Comparison of ENCODE assay signal across 8 mouse cellular contexts in the genomic region with DNA sequence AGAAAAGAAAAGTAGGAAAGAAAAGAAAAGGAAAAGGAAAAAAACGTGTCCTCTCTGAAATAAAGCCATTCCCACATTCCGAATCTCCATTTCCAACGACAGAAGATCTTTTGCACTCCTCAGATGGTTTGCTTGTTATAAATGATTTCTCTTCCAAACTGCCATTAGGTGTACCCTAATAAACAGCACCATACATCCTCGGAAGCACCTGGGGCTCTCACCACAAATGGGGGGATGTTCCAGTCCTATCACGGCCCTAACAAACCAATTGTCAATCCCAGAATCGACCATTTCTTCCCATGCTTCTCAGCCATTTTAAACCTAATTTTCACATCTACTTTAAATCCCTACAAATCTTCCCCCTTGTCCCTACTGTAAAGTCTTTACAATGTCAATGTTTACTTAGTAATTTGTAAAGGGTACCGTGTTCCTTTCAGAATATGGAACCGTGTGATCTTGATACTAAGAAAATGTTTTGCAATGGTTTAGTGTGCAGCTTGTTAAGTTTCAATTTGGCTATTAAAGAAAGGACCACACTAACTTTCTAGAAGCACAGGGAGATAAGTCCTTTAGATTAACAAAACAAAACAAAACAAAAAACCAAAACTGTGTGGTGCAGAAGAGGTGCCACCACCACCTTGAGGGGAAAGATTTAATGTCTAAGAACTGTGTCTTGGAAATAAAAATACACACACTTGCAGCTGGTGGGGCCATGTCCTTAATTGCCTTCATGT.
DNase-seq lines count a peak whose midpoint lies in the region; ATAC-seq and TF ChIP-seq lines count a peak whose summit lies in the region.

No protein-coding gene starts in this region.

- TF ChIP-seq CTCF in lung, adult 2 months (IDR thresholded peaks at IDR 0.05; ENCODE audit: insufficient read depth, low read length) = no peak
- no peak for TF ChIP-seq CTCF in intestine, postnatal 0 days (IDR thresholded peaks at IDR 0.05; ENCODE audit: low read depth)
- no peak for TF ChIP-seq CTCF in olfactory bulb, adult 2 months (IDR thresholded peaks at IDR 0.05; ENCODE audit: insufficient read depth, low read depth, low read length)

- H3K27me3 ChIP-seq in embryonic facial prominence, embryonic 12.5 days = no peaks in the 10 kb centered on the region
- no peaks in the 10 kb centered on the region for H3K27me3 ChIP-seq in intestine, postnatal 0 days (replicated peaks; ENCODE audit: control insufficient read depth, insufficient read depth, low read length)

- no peaks in the 10 kb centered on the region for H3K36me3 ChIP-seq in embryonic facial prominence, embryonic 12.5 days
- no peaks in the 10 kb centered on the region for H3K36me3 ChIP-seq in intestine, postnatal 0 days (ENCODE audit: control insufficient read depth, insufficient read depth)

- no peak for ATAC-seq in embryonic facial prominence, embryonic 12.5 days (ENCODE audit: insufficient number of reproducible peaks, insufficient read depth, low FRiP score, low TSS enrichment)
- ATAC-seq in intestine, postnatal 0 days = no peak

- H3K9ac ChIP-seq in embryonic facial prominence, embryonic 12.5 days = no peak overlapping the region
- H3K9ac ChIP-seq in intestine, postnatal 0 days (ENCODE audit: low read depth, low read length) = peak overlapping the region; percentile 46

- H3K9me3 ChIP-seq in embryonic facial prominence, embryonic 12.5 days = no peaks in the 10 kb centered on the region
- H3K9me3 ChIP-seq in intestine, postnatal 0 days (ENCODE audit: control insufficient read depth) = no peaks in the 10 kb centered on the region

- H3K4me2 ChIP-seq in embryonic facial prominence, embryonic 12.5 days (replicated peaks) = peak overlapping the region; percentile 50
- H3K4me2 ChIP-seq in intestine, postnatal 0 days (replicated peaks; ENCODE audit: low read depth) = peak overlapping the region; percentile 66

- TF ChIP-seq POLR2A in lung, adult 2 months (IDR thresholded peaks at IDR 0.05; ENCODE audit: borderline replicate concordance, extremely low read depth, low read depth, low read length) = no peak
- TF ChIP-seq POLR2A in olfactory bulb, adult 2 months (IDR thresholded peaks at IDR 0.05; ENCODE audit: insufficient read depth, low read depth, low read length) = no peak

- H3K4me1 ChIP-seq in lung, adult 2 months (ENCODE audit: control insufficient read depth, insufficient read depth, low read length) = peaks cover 4% of the 10 kb centered on the region
- peaks cover 9% of the 10 kb centered on the region for H3K4me1 ChIP-seq in embryonic facial prominence, embryonic 12.5 days
- no peaks in the 10 kb centered on the region for H3K4me1 ChIP-seq in intestine, postnatal 0 days (replicated peaks; ENCODE audit: control insufficient read depth, insufficient read depth, low read length)
- H3K4me1 ChIP-seq in olfactory bulb, adult 2 months (ENCODE audit: control insufficient read depth, insufficient read depth, low read length) = peaks cover 2% of the 10 kb centered on the region; the same call in 1 of the 2 replicates

- H3K27ac ChIP-seq in embryonic facial prominence, embryonic 12.5 days = peak overlapping the region; percentile 94
- H3K27ac ChIP-seq in intestine, postnatal 0 days (ENCODE audit: low read depth, low read length) = peak overlapping the region; percentile 85; the same call in 1 of the 2 replicates
- H3K27ac ChIP-seq in olfactory bulb, adult 2 months (ENCODE audit: insufficient read depth, low read depth, low read length) = peak overlapping the region; percentile 98

- intact Hi-C loops in left cerebral cortex, postnatal 25 days (cut with DNase I) = loop anchor here (1.0 kb wide), 1 partner anchor 9 kb away; no protein-coding TSS in a partner anchor

- peak overlapping the region; percentile 11 for H3K4me3 ChIP-seq in lung, adult 2 months (replicated peaks; ENCODE audit: extremely low read depth, low read depth, low read length)
- H3K4me3 ChIP-seq in embryonic facial prominence, embryonic 12.5 days = no peak overlapping the region
- H3K4me3 ChIP-seq in intestine, postnatal 0 days (ENCODE audit: low read depth, low read length) = peak overlapping the region; percentile 42
- no peak overlapping the region for H3K4me3 ChIP-seq in olfactory bulb, adult 2 months (ENCODE audit: insufficient read depth, low read depth, low read length)

- DNase-seq in lung, adult 2 months = no peak
- no peak for DNase-seq in lung, postnatal 14 days
- no peak for DNase-seq in urinary bladder, postnatal 10 days (ENCODE audit: low spot score)
- DNase-seq in embryo, embryonic 11 days = no peak
- DNase-seq in left cerebral cortex, postnatal 25 days (ENCODE audit: low spot score in 2 of 2) = no peak

- WGBS in lung, adult 2 months = 12% methylated on average over 8 of the region's 8 CpGs
- 30% methylated on average over 8 of the region's 8 CpGs for WGBS in embryonic facial prominence, embryonic 12.5 days
- 14% methylated on average over 8 of the region's 8 CpGs for WGBS in intestine, postnatal 0 days
- 3% methylated on average over 8 of the region's 8 CpGs for WGBS in olfactory bulb, adult 2 months

Comparison
In these comparisons a context has a peak if more than half of its experiments do, and no peak if none do; other contexts are left out.
1. H3K4me3 ChIP-seq: peak in lung, adult 2 months (single experiment) and intestine, postnatal 0 days (single experiment); none in embryonic facial prominence, embryonic 12.5 days (single experiment) and olfactory bulb, adult 2 months (single experiment).
2. Peak in every context shown above with its lines, with median percentiles within 50 percentile points of each other: H3K27ac ChIP-seq.